Mouse (Mus musculus): ENCODE results near the gene Olfr992. TPM values are rescaled to one million over a fixed set of nuclear protein-coding genes. Genes with fewer than 3 reads are reported as not detected.
"Not testable (repeated sequence)": the region's sequence is repeated elsewhere in the genome, so short reads cannot be mapped to it uniquely, and the experiment has no call there.

Gene Olfr992
- total RNA-seq (2021): not detected
- long read RNA-seq, experiment 1: 0 reads
- long read RNA-seq, experiment 2: 0 reads

- no peak for DNase-seq (ENCODE audit: low spot score in 2 of 2)
These were observed at the start of gene Olfr992 for GRCm38 (mm10) chr2:85409369-85409768. Olfr992 (minus strand) TSS chr2:85409469.

- no peak for DNase-seq (ENCODE audit: low spot score in 2 of 2)
These were observed 34.3 kb upstream of the Olfr992 start, which contains the start of gene Olfr995 for GRCm38 (mm10) chr2:85443539-85443938. Olfr995 (minus strand) TSS chr2:85443639.

- no peak for DNase-seq (ENCODE audit: low spot score in 2 of 2)
These were observed 33.3 kb upstream of the Olfr992 start for GRCm38 (mm10) chr2:85442546-85442945.

GRCm38 (mm10) chr2:85436351-85436750, 27.1 kb upstream of the Olfr992 start, which contains the start of gene Olfr994:
Olfr994 (minus strand) TSS chr2:85436451.
- no peak for DNase-seq (ENCODE audit: low spot score in 2 of 2)

GRCm38 (mm10) chr2:85425893-85426292, 16.6 kb upstream of the Olfr992 start:
- DNase-seq (ENCODE audit: low spot score in 2 of 2): no peak

GRCm38 (mm10) chr2:85414777-85415176, 5.5 kb upstream of the Olfr992 start, which contains the start of gene Olfr993:
Olfr993 (minus strand) TSS chr2:85414877.
- no peak for DNase-seq (ENCODE audit: low spot score in 2 of 2)

- DNase-seq (ENCODE audit: low spot score in 2 of 2): not testable (repeated sequence)
These were observed 46.1 kb downstream of the Olfr992 start, which contains the start of gene Olfr988 for GRCm38 (mm10) chr2:85363127-85363526. Olfr988 (minus strand) TSS chr2:85363227.

Other genes with a start within 250 kb of the Olfr992 start
- gene Lrrc55, start 212.3 kb downstream of the Olfr992 start, total RNA-seq (2021): 10 to 100 TPM; 27.2 to 36.9 TPM
- gene Olfr987, start 70.2 kb downstream of the Olfr992 start, total RNA-seq (2021): not detected
- gene Olfr988, start 46.2 kb downstream of the Olfr992 start, total RNA-seq (2021): not detected
- not detected for gene Olfr993, start 5.4 kb upstream of the Olfr992 start, total RNA-seq (2021)
- gene Olfr994, start 27.0 kb upstream of the Olfr992 start, total RNA-seq (2021): not detected
- gene Olfr995, start 34.2 kb upstream of the Olfr992 start, total RNA-seq (2021): not detected
- gene 4833423E24Rik, start 109.6 kb upstream of the Olfr992 start, total RNA-seq (2021): not detected
- not detected for gene Olfr996, start 169.7 kb upstream of the Olfr992 start, total RNA-seq (2021)
- gene Olfr998, start 179.5 kb upstream of the Olfr992 start, total RNA-seq (2021): not detected
- not detected for gene Olfr1000, start 202.4 kb upstream of the Olfr992 start, total RNA-seq (2021)
- gene Olfr1002, start 241.2 kb upstream of the Olfr992 start, total RNA-seq (2021): not detected